Mouse (Mus musculus): ENCODE data around the gene Polr2b.
A peak's percentile ranks its signal among the peaks of the same experiment; 100 is the strongest.

DNA sequence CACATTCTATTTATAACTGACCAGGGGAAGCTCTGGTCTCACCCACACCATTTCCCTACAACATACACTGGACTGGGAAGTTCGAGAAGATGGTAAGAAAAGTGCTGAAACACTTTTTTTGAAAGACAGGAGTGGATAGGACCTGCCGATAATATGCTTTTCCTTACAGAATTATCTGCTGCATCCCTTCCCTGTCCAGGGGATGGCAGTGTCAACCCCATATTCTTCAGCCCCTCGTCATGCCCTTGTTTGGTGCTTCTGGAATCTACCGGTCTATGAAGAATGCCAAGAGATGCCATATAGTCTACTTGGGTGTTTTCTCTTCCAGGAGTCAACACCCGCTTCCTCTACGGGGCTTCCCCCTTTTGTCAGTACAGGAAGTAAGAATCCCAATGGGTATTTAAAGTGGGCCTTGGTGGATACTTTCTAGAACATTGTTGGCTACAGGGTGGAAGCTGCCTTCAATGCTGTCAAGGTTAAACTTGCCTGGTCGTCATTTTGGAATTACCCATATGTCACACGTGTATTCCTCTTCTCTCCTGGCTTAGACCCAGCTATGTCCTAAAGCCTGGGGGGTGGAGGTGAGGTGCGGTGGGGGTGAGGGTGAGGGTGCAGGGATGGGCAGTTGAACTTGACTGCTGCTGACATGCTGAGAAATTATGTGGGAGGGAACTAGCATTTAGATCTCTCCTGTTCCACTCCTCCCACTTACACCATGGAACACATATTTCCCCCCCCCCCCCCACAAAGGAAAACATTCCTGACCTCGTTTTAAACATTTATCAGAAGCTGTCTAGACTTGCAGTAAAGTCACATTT is 76.9 kb downstream of the Polr2b start:
- TF ChIP-seq CTCF (IDR thresholded peaks at IDR 0.05; ENCODE audit: low read depth), result peak; percentile 10; the same call in 1 of the 2 replicates
- TF ChIP-seq EP300 (IDR thresholded peaks at IDR 0.05; ENCODE audit: low read depth), result peak; percentile 70; the same call in 1 of the 2 replicates

Measured in heart, postnatal 0 days (tissue).